Mouse (Mus musculus): ENCODE measurements around the gene 4930432M17Rik. TPM values are rescaled to one million over a fixed set of nuclear protein-coding genes. Genes with fewer than 3 reads are reported as not detected.

4930432M17Rik gene
- polyA plus RNA-seq, 1 experiment from 2014 or later, result not detected

DNA sequence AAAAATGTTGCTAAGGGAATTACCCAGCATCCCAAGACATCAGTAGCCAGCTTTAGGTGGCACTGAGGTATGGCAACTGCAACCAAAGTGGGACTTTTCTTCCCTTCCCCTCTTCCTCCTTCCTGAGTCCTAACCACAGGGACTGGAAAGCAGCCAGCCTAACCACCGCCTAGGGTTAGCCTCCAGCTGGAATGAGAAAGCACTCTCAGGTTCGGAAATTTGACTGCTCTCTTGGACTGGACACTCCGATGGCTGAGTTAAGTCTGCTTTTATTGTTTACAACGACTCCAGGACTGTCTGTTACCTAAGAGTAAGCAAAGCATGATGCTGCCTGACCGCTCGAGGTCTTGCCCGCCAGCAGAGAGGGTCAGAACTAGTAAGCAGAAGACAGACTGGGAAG lies 26.6 kb downstream of the 4930432M17Rik start:
- H3K27ac ChIP-seq (ENCODE audit: low read depth, low read length), result no peak overlapping the region
- H3K4me3 ChIP-seq (ENCODE audit: low read depth, low read length), result no peak overlapping the region
- H3K27me3 ChIP-seq (ENCODE audit: control insufficient read depth, insufficient read depth, low read length), result no peaks in the 10 kb centered on the region
- H3K4me2 ChIP-seq, result no peak overlapping the region
- ATAC-seq (ENCODE audit: low FRiP score), result no peak
- no peak overlapping the region for H3K9ac ChIP-seq (ENCODE audit: low read length)
- peaks cover 17% of the 10 kb centered on the region for H3K4me1 ChIP-seq (ENCODE audit: control insufficient read depth, insufficient read depth, low read length)
- no peaks in the 10 kb centered on the region for H3K9me3 ChIP-seq (ENCODE audit: control insufficient read depth, low read length)
- peak; percentile 68 for DNase-seq (ENCODE audit: low spot score, missing footprints)
- 90% methylated on average over 7 of the region's 7 CpGs for whole genome bisulfite sequencing
- H3K36me3 ChIP-seq (ENCODE audit: control insufficient read depth, insufficient read depth, low read length), result no peaks in the 10 kb centered on the region

- DNase-seq (ENCODE audit: low spot score, missing footprints), result peak; percentile 84
- Histone ChIP-seq H3K27ac (ENCODE audit: low read depth, low read length) (peak overlapping the region; percentile 69), H3K9me3 (ENCODE audit: control insufficient read depth, low read length) (no peaks in the 10 kb centered on the region), H3K27me3 (ENCODE audit: control insufficient read depth, insufficient read depth, low read length) (no peaks in the 10 kb centered on the region), H3K36me3 (ENCODE audit: control insufficient read depth, insufficient read depth, low read length) (no peaks in the 10 kb centered on the region), H3K4me3 (ENCODE audit: low read depth, low read length) (no peak overlapping the region), H3K4me1 (ENCODE audit: control insufficient read depth, insufficient read depth, low read length) (peaks cover 17% of the 10 kb centered on the region), H3K9ac (ENCODE audit: low read length) (no peak overlapping the region), H3K4me2 (no peak overlapping the region)
- no peak for ATAC-seq (ENCODE audit: low FRiP score)
- WGBS, result 71% methylated on average over 4 of the region's 4 CpGs
Measured at GRCm38 (mm10) chr3:121699401-121699800, 28.8 kb downstream of the 4930432M17Rik start.

GRCm38 (mm10) chr3:121699849-121700248 lies 29.3 kb downstream of the 4930432M17Rik start:
- peak overlapping the region; percentile 69; the same call in 1 of the 2 replicates for H3K27ac ChIP-seq (ENCODE audit: low read depth, low read length)
- no peak overlapping the region for H3K9ac ChIP-seq (ENCODE audit: low read length)
- H3K9me3 ChIP-seq (ENCODE audit: control insufficient read depth, low read length), result no peaks in the 10 kb centered on the region
- H3K36me3 ChIP-seq (ENCODE audit: control insufficient read depth, insufficient read depth, low read length), result no peaks in the 10 kb centered on the region
- peak; percentile 39; the same call in 1 of the 2 replicates for ATAC-seq (ENCODE audit: low FRiP score)
- no peaks in the 10 kb centered on the region for H3K27me3 ChIP-seq (ENCODE audit: control insufficient read depth, insufficient read depth, low read length)
- H3K4me2 ChIP-seq, result no peak overlapping the region; the same call in 1 of the 2 replicates
- H3K4me1 ChIP-seq (ENCODE audit: control insufficient read depth, insufficient read depth, low read length), result peaks cover 17% of the 10 kb centered on the region
- DNase-seq (ENCODE audit: low spot score, missing footprints), result no peak
- no peak overlapping the region for H3K4me3 ChIP-seq (ENCODE audit: low read depth, low read length)
- WGBS, result 82% methylated on average over 4 of the region's 4 CpGs

- no peaks in the 10 kb centered on the region for H3K9me3 ChIP-seq (ENCODE audit: control insufficient read depth, low read length)
- H3K9ac ChIP-seq (ENCODE audit: low read length), result no peak overlapping the region
- DNase-seq (ENCODE audit: low spot score, missing footprints), result peak; percentile 95
- H3K27ac ChIP-seq (ENCODE audit: low read depth, low read length), result peak overlapping the region; percentile 70
- peak; percentile 94 for ATAC-seq (ENCODE audit: low FRiP score)
- peak overlapping the region; percentile 21; the same call in 1 of the 2 replicates for H3K4me2 ChIP-seq
- H3K4me1 ChIP-seq (ENCODE audit: control insufficient read depth, insufficient read depth, low read length), result peaks cover 17% of the 10 kb centered on the region
- H3K36me3 ChIP-seq (ENCODE audit: control insufficient read depth, insufficient read depth, low read length), result no peaks in the 10 kb centered on the region
- H3K27me3 ChIP-seq (ENCODE audit: control insufficient read depth, insufficient read depth, low read length), result no peaks in the 10 kb centered on the region
- H3K4me3 ChIP-seq (ENCODE audit: low read depth, low read length), result no peak overlapping the region
- 10% methylated on average over 8 of the region's 8 CpGs for WGBS
Measured at GRCm38 (mm10) chr3:121700364-121700952, 29.9 kb downstream of the 4930432M17Rik start.

GRCm38 (mm10) chr3:121703155-121703879 lies 32.8 kb downstream of the 4930432M17Rik start:
- ATAC-seq (ENCODE audit: low FRiP score), result no peak
- H3K4me2 ChIP-seq, result no peak overlapping the region

GRCm38 (mm10) chr3:121703880-121704243 lies 33.3 kb downstream of the 4930432M17Rik start:
- no peak overlapping the region for H3K9ac ChIP-seq (ENCODE audit: low read length)
- H3K27me3 ChIP-seq (ENCODE audit: control insufficient read depth, insufficient read depth, low read length), result no peaks in the 10 kb centered on the region
- no peaks in the 10 kb centered on the region for H3K36me3 ChIP-seq (ENCODE audit: control insufficient read depth, insufficient read depth, low read length)
- no peak overlapping the region for H3K27ac ChIP-seq (ENCODE audit: low read depth, low read length)
- no peaks in the 10 kb centered on the region for H3K9me3 ChIP-seq (ENCODE audit: control insufficient read depth, low read length)
- no peak overlapping the region for H3K4me3 ChIP-seq (ENCODE audit: low read depth, low read length)
- ATAC-seq (ENCODE audit: low FRiP score), result no peak
- 81% methylated on average over 3 of the region's 3 CpGs for WGBS
- peaks cover 17% of the 10 kb centered on the region for H3K4me1 ChIP-seq (ENCODE audit: control insufficient read depth, insufficient read depth, low read length)
- no peak overlapping the region for H3K4me2 ChIP-seq
- DNase-seq (ENCODE audit: low spot score, missing footprints), result no peak

More at GRCm38 (mm10) chr3:121703155-121703879, 32.8 kb downstream of the 4930432M17Rik start:
- Histone ChIP-seq H3K4me3 (ENCODE audit: low read depth, low read length) (no peak overlapping the region), H3K9me3 (ENCODE audit: control insufficient read depth, low read length) (no peaks in the 10 kb centered on the region), H3K27ac (ENCODE audit: low read depth, low read length) (no peak overlapping the region), H3K9ac (ENCODE audit: low read length) (no peak overlapping the region), H3K27me3 (ENCODE audit: control insufficient read depth, insufficient read depth, low read length) (no peaks in the 10 kb centered on the region), H3K36me3 (ENCODE audit: control insufficient read depth, insufficient read depth, low read length) (no peaks in the 10 kb centered on the region), H3K4me1 (ENCODE audit: control insufficient read depth, insufficient read depth, low read length) (peaks cover 17% of the 10 kb centered on the region)
- WGBS, result 91% methylated on average over 7 of the region's 7 CpGs
- DNase-seq (ENCODE audit: low spot score, missing footprints), result no peak

DNA sequence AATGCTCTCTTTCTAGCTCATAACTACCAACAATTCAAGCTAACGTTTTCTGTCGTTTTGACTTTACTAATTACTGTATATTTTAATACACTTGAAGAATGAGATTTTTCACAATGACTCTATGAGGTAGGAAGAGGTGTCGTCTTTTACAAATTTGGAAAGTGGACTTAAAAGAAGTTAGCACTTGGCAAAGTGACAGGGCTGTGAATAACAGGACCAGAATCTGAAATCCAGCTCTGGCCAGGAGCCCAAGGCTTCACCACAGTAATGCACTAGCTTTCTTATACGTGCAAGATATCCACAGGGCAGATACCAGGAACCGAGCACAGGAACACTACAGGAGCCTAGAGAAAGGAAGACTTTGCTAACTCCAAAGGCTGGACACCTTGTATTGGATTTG lies 35.5 kb downstream of the 4930432M17Rik start:
- Histone ChIP-seq H3K9me3 (ENCODE audit: control insufficient read depth, low read length) (no peaks in the 10 kb centered on the region), H3K4me1 (ENCODE audit: control insufficient read depth, insufficient read depth, low read length) (peaks cover 8% of the 10 kb centered on the region), H3K4me3 (ENCODE audit: low read depth, low read length) (no peak overlapping the region), H3K27me3 (ENCODE audit: control insufficient read depth, insufficient read depth, low read length) (no peaks in the 10 kb centered on the region), H3K36me3 (ENCODE audit: control insufficient read depth, insufficient read depth, low read length) (no peaks in the 10 kb centered on the region), H3K27ac (ENCODE audit: low read depth, low read length) (no peak overlapping the region), H3K9ac (ENCODE audit: low read length) (no peak overlapping the region), H3K4me2 (no peak overlapping the region)
- no peak for DNase-seq (ENCODE audit: low spot score, missing footprints)
- WGBS, result 82% methylated on average over 5 of the region's 5 CpGs
- no peak for ATAC-seq (ENCODE audit: low FRiP score)

GRCm38 (mm10) chr3:121707106-121707505 lies 36.5 kb downstream of the 4930432M17Rik start:
- ATAC-seq (ENCODE audit: low FRiP score) (no peak), DNase-seq (ENCODE audit: low spot score, missing footprints) (no peak)
- Histone ChIP-seq H3K9ac (ENCODE audit: low read length) (no peak overlapping the region), H3K36me3 (ENCODE audit: control insufficient read depth, insufficient read depth, low read length) (no peaks in the 10 kb centered on the region), H3K4me1 (ENCODE audit: control insufficient read depth, insufficient read depth, low read length) (no peaks in the 10 kb centered on the region), H3K27me3 (ENCODE audit: control insufficient read depth, insufficient read depth, low read length) (no peaks in the 10 kb centered on the region), H3K27ac (ENCODE audit: low read depth, low read length) (no peak overlapping the region), H3K4me3 (ENCODE audit: low read depth, low read length) (no peak overlapping the region), H3K4me2 (no peak overlapping the region), H3K9me3 (ENCODE audit: control insufficient read depth, low read length) (no peaks in the 10 kb centered on the region)
- 86% methylated on average over 4 of the region's 4 CpGs for WGBS

- no peak overlapping the region for H3K4me3 ChIP-seq (ENCODE audit: low read depth, low read length)
- H3K4me1 ChIP-seq (ENCODE audit: control insufficient read depth, insufficient read depth, low read length), result no peaks in the 10 kb centered on the region
Measured at GRCm38 (mm10) chr3:121710894-121711531, 40.5 kb downstream of the 4930432M17Rik start.

More at GRCm38 (mm10) chr3:121710894-121711531, 40.5 kb downstream of the 4930432M17Rik start:
- ATAC-seq (ENCODE audit: low FRiP score) (no peak), DNase-seq (ENCODE audit: low spot score, missing footprints) (no peak)
- Histone ChIP-seq H3K4me2 (no peak overlapping the region), H3K36me3 (ENCODE audit: control insufficient read depth, insufficient read depth, low read length) (no peaks in the 10 kb centered on the region), H3K27me3 (ENCODE audit: control insufficient read depth, insufficient read depth, low read length) (no peaks in the 10 kb centered on the region), H3K9me3 (ENCODE audit: control insufficient read depth, low read length) (no peaks in the 10 kb centered on the region), H3K9ac (ENCODE audit: low read length) (no peak overlapping the region), H3K27ac (ENCODE audit: low read depth, low read length) (no peak overlapping the region)
- WGBS, result 90% methylated on average over 7 of the region's 7 CpGs
